Comparison of ENCODE assay signal across 8 mouse cellular contexts in the genomic region with DNA sequence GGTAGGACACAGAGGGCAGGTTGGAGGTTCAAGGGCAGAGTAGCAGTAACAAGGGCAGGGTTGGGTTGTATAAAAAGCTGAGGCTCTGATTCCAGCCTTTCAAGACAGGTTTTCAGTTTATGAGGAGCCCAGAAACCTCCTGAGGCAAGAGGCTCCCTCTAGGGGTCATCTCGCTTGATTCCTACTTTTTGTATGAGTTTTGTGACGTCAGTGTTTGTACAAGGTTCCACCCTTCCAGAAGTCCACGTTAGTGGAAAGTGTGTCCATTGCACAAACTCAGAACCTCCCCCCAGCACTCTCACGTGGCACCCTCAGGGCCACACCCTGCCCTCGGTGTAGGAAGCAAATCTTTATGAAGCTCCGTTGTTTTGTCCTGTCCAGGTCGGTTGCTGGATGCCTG. TPM values are rescaled to one million over a fixed set of nuclear protein-coding genes. Genes with fewer than 3 reads are reported as not detected.
DNase-seq lines count a peak whose midpoint lies in the region; ATAC-seq and TF ChIP-seq lines count a peak whose summit lies in the region.

No protein-coding gene starts in this region.

- H3K9me3 ChIP-seq in ES-E14 (ENCODE audit: control insufficient read depth, insufficient read depth, low read depth, low read length), result no peaks in the 10 kb centered on the region
- H3K9me3 ChIP-seq in heart, embryonic 15.5 days (replicated peaks), result no peaks in the 10 kb centered on the region

- H3K36me3 ChIP-seq in ES-E14 (ENCODE audit: control insufficient read depth, insufficient read depth, low read length, poor library complexity, severe bottlenecking), result no peaks in the 10 kb centered on the region
- H3K36me3 ChIP-seq in heart, embryonic 15.5 days, result no peaks in the 10 kb centered on the region
- H3K36me3 ChIP-seq in myocyte (ENCODE audit: control insufficient read depth, insufficient read depth), result no peaks in the 10 kb centered on the region

- peak; percentile 44; the same call in 1 of the 2 replicates for ATAC-seq in heart, embryonic 15.5 days (replicated peaks; ENCODE audit: insufficient number of reproducible peaks, insufficient read depth, low FRiP score, low read depth)

- H3K4me3 ChIP-seq in layer of hippocampus, adult 2 months, result no peak overlapping the region
- H3K4me3 ChIP-seq in ES-E14 (ENCODE audit: insufficient read depth in 1 of 2, low read depth in 1 of 2, low read length in 2 of 2, poor library complexity in 1 of 2, severe bottlenecking in 1 of 2) (no peak overlapping the region), myocyte (no peak overlapping the region)
- H3K4me3 ChIP-seq in heart, embryonic 15.5 days, result no peak overlapping the region

- no peak for TF ChIP-seq POLR2A in myocyte (IDR thresholded peaks at IDR 0.05; ENCODE audit: insufficient read length, low read depth)

- WGBS in heart, embryonic 15.5 days, result 15% methylated on average over 7 of the region's 7 CpGs
- WGBS in large intestine, adult 2 months, result 5% methylated on average over 7 of the region's 7 CpGs

- in situ Hi-C loops in ES-E14 (cut with MboI; ENCODE audit: low sequenced_read_pairs in 2 of 2, unreplicated experiment in 2 of 2), result loop anchor here in 1 of 2 experiments (10.0 kb wide), 1 partner anchor 91 kb away; no protein-coding TSS in a partner anchor

- no peaks in the 10 kb centered on the region for H3K27me3 ChIP-seq in heart, embryonic 15.5 days
- H3K27me3 ChIP-seq in myocyte (ENCODE audit: control insufficient read depth, insufficient read depth, insufficient read length), result no peaks in the 10 kb centered on the region

- H3K4me2 ChIP-seq in heart, embryonic 15.5 days, result peak overlapping the region; percentile 50
- H3K4me2 ChIP-seq in myocyte (ENCODE audit: low read depth), result peak overlapping the region; percentile 61

- H3K79me2 ChIP-seq in myocyte (ENCODE audit: control insufficient read depth, insufficient read depth), result no peaks in the 10 kb centered on the region

- H3K27ac ChIP-seq in layer of hippocampus, adult 2 months, result no peak overlapping the region
- H3K27ac ChIP-seq in ES-E14 (ENCODE audit: insufficient read depth, low read depth, low read length, poor library complexity, severe bottlenecking), result no peak overlapping the region
- H3K27ac ChIP-seq in heart, embryonic 15.5 days, result peak overlapping the region; percentile 35; the same call in 1 of the 2 replicates

- TF ChIP-seq CTCF in layer of hippocampus, adult 2 months (conservative IDR thresholded peaks at IDR 0.05), result peak; percentile 85

- peak in 1 of 2 experiments; percentile 37 for DNase-seq in layer of hippocampus, adult 2 months (ENCODE audit: low spot score in 2 of 2)
- DNase-seq in layer of hippocampus, postnatal 36 days, result no peak
- peak; percentile 49 for DNase-seq in ES-E14 (ENCODE audit: low read depth, low spot score)
- peak; percentile 43 to 62 for DNase-seq in cerebellum, postnatal 25 days
- DNase-seq in large intestine, adult 2 months (ENCODE audit: low read depth, low spot score), result peak; percentile 92
- no peak for DNase-seq in ovary, postnatal 10 days (ENCODE audit: low spot score)

- no peak overlapping the region for H3ac ChIP-seq in myocyte (ENCODE audit: control insufficient read depth, insufficient read length)

- H3K4me1 ChIP-seq in ES-E14 (ENCODE audit: control insufficient read depth in 2 of 2, insufficient read depth in 2 of 2, low read length in 2 of 2, poor library complexity in 1 of 2), result no peaks in the 10 kb centered on the region
- H3K4me1 ChIP-seq in heart, embryonic 15.5 days (replicated peaks), result peaks cover 33% of the 10 kb centered on the region

- H3K9ac ChIP-seq in ES-E14 (ENCODE audit: insufficient read depth, low read depth, low read length, poor library complexity, severe bottlenecking), result no peak overlapping the region
- H3K9ac ChIP-seq in heart, embryonic 15.5 days, result no peak overlapping the region

TF ChIP-seq in ES-E14, 5 proteins besides CTCF, POLR2A, EP300 and RAD21:
- TF ChIP-seq MAFK (IDR thresholded peaks at IDR 0.05; ENCODE audit: insufficient read depth, low read depth, low read length), result no peak
- no peak for TF ChIP-seq CHD2 (IDR thresholded peaks at IDR 0.05; ENCODE audit: low read depth, low read length)
- peak; percentile 44; the same call in 1 of the 2 replicates for TF ChIP-seq ZC3H11A (IDR thresholded peaks at IDR 0.05; ENCODE audit: borderline replicate concordance, low read depth, low read length)

TF ChIP-seq in myocyte, 11 proteins besides CTCF, POLR2A, EP300 and RAD21:
- TF ChIP-seq MYOG (IDR thresholded peaks at IDR 0.05; ENCODE audit: control insufficient read depth in 1 of 3, insufficient read depth in 1 of 3, insufficient read length in 2 of 3, low read depth in 2 of 3) (no peak), TCF12 (IDR thresholded peaks at IDR 0.05; ENCODE audit: insufficient read depth, poor library complexity, severe bottlenecking) (no peak), REST (IDR thresholded peaks at IDR 0.05; ENCODE audit: insufficient read depth, insufficient read length) (no peak), MYOD1 (IDR thresholded peaks at IDR 0.05; ENCODE audit: control insufficient read depth in 1 of 3, insufficient read length in 2 of 3, low read depth in 2 of 3) (no peak)
TF ChIP-seq in myocyte: peak in this region for 0.

RNA-seq across cellular contexts. Expression of a gene that starts 14.7 kb away (rescaled TPM):
- total RNA-seq in layer of hippocampus, adult 2 months (2021), result 10 to 100 TPM; 36.6 to 39.2 TPM
- 10 to 100 TPM; 37.5 to 37.7 TPM for total RNA-seq in layer of hippocampus, postnatal 36 days (2021)
- total RNA-seq in ES-E14 (2012; rRNA removed), result 10.8 and 11.3 TPM in 2 replicates
- polyA plus RNA-seq in heart, embryonic 15.5 days (2015; fragmentation: Nextera tagmentation; extraction: Ambion mirVana), result 37.7 and 45.5 TPM in 2 replicates
- polyA plus RNA-seq in large intestine, adult 2 months (2012; rRNA removed), result 34.1 and 79.2 TPM in 2 replicates
- polyA plus RNA-seq in myocyte (2012; fragmentation: generic; extraction: Trizol), result 32.8 TPM

RNA-seq across cellular contexts. Expression of a gene that starts 19.8 kb away (rescaled TPM):
- total RNA-seq in layer of hippocampus, adult 2 months (2021), result under 1 TPM; 0.49 to 0.72 TPM
- under 1 TPM; 0.25 to 0.61 TPM for total RNA-seq in layer of hippocampus, postnatal 36 days (2021)
- 0.31 and 0.53 TPM in 2 replicates for total RNA-seq in ES-E14 (2012; rRNA removed)
- 2.4 and 4.6 TPM in 2 replicates for polyA plus RNA-seq in heart, embryonic 15.5 days (2015; fragmentation: Nextera tagmentation; extraction: Ambion mirVana)
- 1.2 and 3.5 TPM in 2 replicates for polyA plus RNA-seq in large intestine, adult 2 months (2012; rRNA removed)
- 0.80 TPM for polyA plus RNA-seq in myocyte (2012; fragmentation: generic; extraction: Trizol)

RNA-seq across cellular contexts. Expression of a gene that starts 55.7 kb away (rescaled TPM):
- not detected for total RNA-seq in layer of hippocampus, adult 2 months (2021)
- total RNA-seq in layer of hippocampus, postnatal 36 days (2021), result not detected
- total RNA-seq in ES-E14 (2012; rRNA removed), result 0.40 TPM in 1 of 2 replicates, not detected in the other
- polyA plus RNA-seq in heart, embryonic 15.5 days (2015; fragmentation: Nextera tagmentation; extraction: Ambion mirVana), result 0.30 TPM in 1 of 2 replicates, not detected in the other
- polyA plus RNA-seq in large intestine, adult 2 months (2012; rRNA removed), result 13.1 and 20.3 TPM in 2 replicates
- polyA plus RNA-seq in myocyte (2012; fragmentation: generic; extraction: Trizol), result not detected

Comparison
In these comparisons a context has a peak if more than half of its experiments do, and no peak if none do; other contexts are left out.
1. DNase-seq: peak in ES-E14 (single experiment), cerebellum, postnatal 25 days (2 of 2) and large intestine, adult 2 months (single experiment); none in layer of hippocampus, postnatal 36 days (0 of 2) and ovary, postnatal 10 days (single experiment).